Mouse (Mus musculus) adrenal gland, postnatal 10 days (tissue): Measurements from ENCODE around the gene Bcat1. TPM values are rescaled to one million over a fixed set of nuclear protein-coding genes. Genes with fewer than 3 reads are reported as not detected.
"Not testable (repeated sequence)": the region's sequence is repeated elsewhere in the genome, so short reads cannot be mapped to it uniquely, and the experiment has no call there.

Source experiments
- DNase-seq: peaks from one replicate; pipeline ENCODE4 v3.0.0; 2021; ENCODE audit warnings: mixed read lengths
- total RNA-seq, 2 experiments: library from RNA; stranded (reverse); gene quantifications; 2 replicates each; pipeline ENCODE4 v1.2.3; 2021

The Bcat1 gene
- total RNA-seq, 2 experiments from 2014 or later: 7.5 to 7.6 TPM

- not testable (repeated sequence) for DNase-seq
Measured at GRCm38 (mm10) chr6:145093038-145093622, 17.1 kb upstream of the Bcat1 start.

- no peak for DNase-seq
Measured at GRCm38 (mm10) chr6:145091998-145092397, 16.0 kb upstream of the Bcat1 start.

- no peak for DNase-seq
Measured at GRCm38 (mm10) chr6:145090928-145091327, 14.9 kb upstream of the Bcat1 start.

- no peak for DNase-seq
Measured at GRCm38 (mm10) chr6:145090201-145090863, 14.3 kb upstream of the Bcat1 start.

GRCm38 (mm10) chr6:145089373-145089772, 13.4 kb upstream of the Bcat1 start:
- no peak for DNase-seq

GRCm38 (mm10) chr6:145088451-145089113, 12.6 kb upstream of the Bcat1 start:
- DNase-seq: no peak

- no peak for DNase-seq
Measured at GRCm38 (mm10) chr6:145084343-145085117, 8.5 kb upstream of the Bcat1 start.

GRCm38 (mm10) chr6:145081721-145082120, 5.7 kb upstream of the Bcat1 start:
- no peak for DNase-seq

- no peak for DNase-seq
Measured at GRCm38 (mm10) chr6:145079087-145079759, 3.2 kb upstream of the Bcat1 start.

GRCm38 (mm10) chr6:145076286-145076685, 302 bp upstream of the Bcat1 start:
- DNase-seq: no peak

- no peak for DNase-seq
Measured at GRCm38 (mm10) chr6:145075088-145075547, 866 bp downstream of the Bcat1 start.

- DNase-seq: no peak
Measured at GRCm38 (mm10) chr6:145074461-145074860, 1.5 kb downstream of the Bcat1 start.

GRCm38 (mm10) chr6:145069921-145070320, 6.1 kb downstream of the Bcat1 start:
- DNase-seq: no peak

- no peak for DNase-seq
Measured at GRCm38 (mm10) chr6:145069397-145069796, 6.6 kb downstream of the Bcat1 start.

- no peak for DNase-seq
Measured at GRCm38 (mm10) chr6:145067679-145068078, 8.3 kb downstream of the Bcat1 start.

- DNase-seq: no peak
Measured at GRCm38 (mm10) chr6:145066416-145066815, 9.6 kb downstream of the Bcat1 start.

GRCm38 (mm10) chr6:145065301-145065845, 10.6 kb downstream of the Bcat1 start:
- DNase-seq: no peak

- no peak for DNase-seq
Measured at GRCm38 (mm10) chr6:145064104-145064503, 11.9 kb downstream of the Bcat1 start.

- DNase-seq: no peak
Measured at GRCm38 (mm10) chr6:145063212-145063868, 12.6 kb downstream of the Bcat1 start.

- DNase-seq: no peak
Measured at GRCm38 (mm10) chr6:145062763-145063162, 13.2 kb downstream of the Bcat1 start.

GRCm38 (mm10) chr6:145061361-145061760, 14.6 kb downstream of the Bcat1 start:
- no peak for DNase-seq
